Mouse (Mus musculus) lung, adult 2 months (tissue): ENCODE results near the gene Ccdc138. TPM values are rescaled to one million over a fixed set of nuclear protein-coding genes. Genes with fewer than 3 reads are reported as not detected.

Experiments
- DNase-seq: peaks from one replicate; pipeline ENCODE4 v3.0.0; 2022
- H3K4me1 ChIP-seq: fragments of 200-500 bp; 2 replicates; pipeline ENCODE4 v1.6.1; 2011; ENCODE audit warnings: low read length; ENCODE audit not compliant: control insufficient read depth, insufficient read depth
- H3K4me3 ChIP-seq: fragments of 200-500 bp; replicated peaks from 2 replicates; pipeline ENCODE3; 2011; ENCODE audit warnings: low read depth, mild to moderate bottlenecking, control low read depth, low read length; ENCODE audit errors: extremely low read depth
- CTCF ChIP-seq: fragments of 200-500 bp; IDR thresholded peaks from 2 replicates; pipeline ENCODE4 v1.5.1; 2011; ENCODE audit warnings: mild to moderate bottlenecking, low read length, control low read depth; ENCODE audit not compliant: insufficient read depth
- POLR2A ChIP-seq: fragments of 200-500 bp; IDR thresholded peaks from 2 replicates; pipeline ENCODE4 v1.6.1; 2011; ENCODE audit warnings: low read depth, mild to moderate bottlenecking, control low read depth, low read length, borderline replicate concordance; ENCODE audit errors: extremely low read depth
- WGBS: fragments of 180-500 bp; shearing (Covaris S2); methylation state at CpG from one replicate; pipeline ENCODE4 v1.1.7; 2018; 5-methylcytosine and 5-hydroxymethylcytosine counted together
- polyA plus RNA-seq: library from polyadenylated mRNA; depleted of rRNA; stranded (reverse); fragments of >200 nt; gene quantifications from 2 replicates; pipeline ENCODE4 v1.2.3, GENCODE M21; 2012

Gene Ccdc138
- polyA plus RNA-seq, 1 experiment: 0.66 TPM

GRCm38 (mm10) chr10:58559901-58560300 is 62.2 kb downstream of the Ccdc138 start:
- H3K4me1 ChIP-seq: no peaks in the 10 kb centered on the region
- H3K4me3 ChIP-seq: no peak overlapping the region
- DNase-seq: peak; percentile 24
- WGBS: 27% methylated on average over 3 of the region's 3 CpGs
- no peak for TF ChIP-seq CTCF
- no peak for TF ChIP-seq POLR2A

GRCm38 (mm10) chr10:58560521-58560920 is 62.8 kb downstream of the Ccdc138 start:
- no peaks in the 10 kb centered on the region for H3K4me1 ChIP-seq
- TF ChIP-seq POLR2A (no peak), CTCF (no peak)
- no peak for DNase-seq
- 88% methylated on average over 6 of the region's 6 CpGs for WGBS
- H3K4me3 ChIP-seq: no peak overlapping the region

- peaks cover 5% of the 10 kb centered on the region; the same call in 1 of the 2 replicates for H3K4me1 ChIP-seq
- DNase-seq: no peak
- 41% methylated on average over 5 of the region's 5 CpGs for WGBS
- TF ChIP-seq POLR2A (no peak), CTCF (no peak)
- H3K4me3 ChIP-seq: no peak overlapping the region
These were observed 87.9 kb downstream of the Ccdc138 start for GRCm38 (mm10) chr10:58585427-58586223.

GRCm38 (mm10) chr10:58594486-58594885 is 96.7 kb downstream of the Ccdc138 start:
- Histone ChIP-seq H3K4me1 (no peaks in the 10 kb centered on the region), H3K4me3 (no peak overlapping the region)
- TF ChIP-seq POLR2A (no peak), CTCF (no peak)
- no peak for DNase-seq
- 61% methylated on average over 3 of the region's 3 CpGs for WGBS

- 97% methylated on average over 3 of the region's 3 CpGs for WGBS
- TF ChIP-seq CTCF (no peak), POLR2A (no peak)
- Histone ChIP-seq H3K4me3 (no peak overlapping the region), H3K4me1 (no peaks in the 10 kb centered on the region)
- DNase-seq: no peak
These were observed 97.4 kb downstream of the Ccdc138 start for GRCm38 (mm10) chr10:58595197-58595596.

- no peak overlapping the region for H3K4me3 ChIP-seq
- 67% methylated on average over 5 of the region's 5 CpGs for WGBS
- no peak for DNase-seq
- TF ChIP-seq CTCF (no peak), POLR2A (no peak)
- H3K4me1 ChIP-seq: no peaks in the 10 kb centered on the region
These were observed 98.1 kb downstream of the Ccdc138 start for GRCm38 (mm10) chr10:58595821-58596220.

GRCm38 (mm10) chr10:58600151-58600550 is 102.4 kb downstream of the Ccdc138 start:
- H3K4me3 ChIP-seq: no peak overlapping the region
- 86% methylated on average over 5 of the region's 5 CpGs for WGBS
- TF ChIP-seq POLR2A (no peak), CTCF (no peak)

GRCm38 (mm10) chr10:58600983-58601382 is 103.2 kb downstream of the Ccdc138 start:
- 54% methylated on average over 5 of the region's 5 CpGs for WGBS
- H3K4me1 ChIP-seq: peaks cover 4% of the 10 kb centered on the region
- H3K4me3 ChIP-seq: no peak overlapping the region
- no peak for DNase-seq
- no peak for TF ChIP-seq CTCF
- TF ChIP-seq POLR2A: no peak

More at GRCm38 (mm10) chr10:58600151-58600550, 102.4 kb downstream of the Ccdc138 start:
- DNase-seq: no peak
- peaks cover 2% of the 10 kb centered on the region for H3K4me1 ChIP-seq

GRCm38 (mm10) chr10:58601431-58601901 is 103.7 kb downstream of the Ccdc138 start:
- Histone ChIP-seq H3K4me3 (no peak overlapping the region), H3K4me1 (peaks cover 4% of the 10 kb centered on the region)
- 43% methylated on average over 6 of the region's 6 CpGs for WGBS
- TF ChIP-seq CTCF: no peak
- no peak for TF ChIP-seq POLR2A
- DNase-seq: no peak

GRCm38 (mm10) chr10:58601946-58602345 is 104.2 kb downstream of the Ccdc138 start:
- Histone ChIP-seq H3K4me3 (no peak overlapping the region), H3K4me1 (peaks cover 4% of the 10 kb centered on the region)
- DNase-seq: no peak
- no peak for TF ChIP-seq CTCF
- no peak for TF ChIP-seq POLR2A
- 80% methylated on average over 7 of the region's 7 CpGs for WGBS

GRCm38 (mm10) chr10:58604779-58605178 is 107.0 kb downstream of the Ccdc138 start:
- 42% methylated on average over 2 of the region's 2 CpGs for WGBS
- H3K4me1 ChIP-seq: peaks cover 10% of the 10 kb centered on the region
- H3K4me3 ChIP-seq: no peak overlapping the region
- peak; percentile 66 for DNase-seq
- no peak for TF ChIP-seq POLR2A
- TF ChIP-seq CTCF: no peak
